Mouse (Mus musculus): Measurements from ENCODE around the gene Pnpla6. TPM values are rescaled to one million over a fixed set of nuclear protein-coding genes. Genes with fewer than 3 reads are reported as not detected.

Pnpla6 gene
- total RNA-seq (2023): 10 to 100 TPM; 65.9 to 67.7 TPM

GRCm38 (mm10) chr8:3515260-3515671, at the start of gene Pnpla6:
TSS of gene Pnpla6 (plus strand) at chr8:3515384.

DNA sequence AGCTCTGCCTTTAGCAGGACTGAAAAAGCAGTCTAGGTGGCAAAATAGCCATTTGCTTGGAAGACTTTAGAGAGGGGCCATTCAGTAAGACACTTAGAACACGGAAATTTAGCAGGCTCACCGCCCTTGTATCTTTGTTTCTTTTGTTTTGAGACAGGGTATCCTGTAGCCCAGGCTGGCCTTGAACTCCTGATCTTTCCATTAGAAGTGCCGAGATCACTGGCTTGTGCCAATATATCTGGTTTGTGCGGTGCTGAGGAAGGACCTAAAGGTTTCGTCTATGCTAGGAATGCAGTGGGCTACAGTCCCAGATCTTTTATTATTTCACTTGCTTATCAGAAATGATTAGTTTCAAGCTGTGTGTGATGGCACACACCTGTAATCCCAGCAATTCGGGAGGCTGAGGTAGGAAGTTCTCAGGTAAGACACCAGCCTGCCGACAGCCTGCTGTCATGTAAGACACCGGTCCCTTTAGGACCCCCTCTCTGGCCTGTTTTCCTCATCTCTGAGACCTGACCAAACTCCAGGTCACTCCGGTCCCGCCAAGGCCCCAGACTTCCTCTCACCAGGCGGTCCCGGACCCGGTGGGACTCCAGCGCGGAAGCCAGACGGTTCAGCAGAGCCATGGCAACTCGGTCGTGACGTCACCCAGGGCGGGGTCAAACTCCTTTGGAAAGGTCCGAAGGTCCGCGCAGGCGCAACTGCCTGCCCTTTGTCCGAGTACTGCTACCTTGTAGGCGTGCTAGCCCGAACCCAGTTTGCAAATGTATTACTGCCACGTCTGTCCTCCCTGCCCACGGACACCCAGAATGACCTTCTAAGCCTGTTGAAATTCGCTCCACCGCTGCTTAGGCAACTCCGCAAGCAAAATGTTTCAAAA, 47.9 kb upstream of the Pnpla6 start, which contains the start of gene Pex11g:
Pex11g (minus strand) TSS at position 675 of the 880 bp plus-strand sequence.

GRCm38 (mm10) chr8:3470562-3470961, 44.6 kb upstream of the Pnpla6 start, which contains the start of gene Tex45:
TSS of gene Tex45 (plus strand) at chr8:3470862.

DNA sequence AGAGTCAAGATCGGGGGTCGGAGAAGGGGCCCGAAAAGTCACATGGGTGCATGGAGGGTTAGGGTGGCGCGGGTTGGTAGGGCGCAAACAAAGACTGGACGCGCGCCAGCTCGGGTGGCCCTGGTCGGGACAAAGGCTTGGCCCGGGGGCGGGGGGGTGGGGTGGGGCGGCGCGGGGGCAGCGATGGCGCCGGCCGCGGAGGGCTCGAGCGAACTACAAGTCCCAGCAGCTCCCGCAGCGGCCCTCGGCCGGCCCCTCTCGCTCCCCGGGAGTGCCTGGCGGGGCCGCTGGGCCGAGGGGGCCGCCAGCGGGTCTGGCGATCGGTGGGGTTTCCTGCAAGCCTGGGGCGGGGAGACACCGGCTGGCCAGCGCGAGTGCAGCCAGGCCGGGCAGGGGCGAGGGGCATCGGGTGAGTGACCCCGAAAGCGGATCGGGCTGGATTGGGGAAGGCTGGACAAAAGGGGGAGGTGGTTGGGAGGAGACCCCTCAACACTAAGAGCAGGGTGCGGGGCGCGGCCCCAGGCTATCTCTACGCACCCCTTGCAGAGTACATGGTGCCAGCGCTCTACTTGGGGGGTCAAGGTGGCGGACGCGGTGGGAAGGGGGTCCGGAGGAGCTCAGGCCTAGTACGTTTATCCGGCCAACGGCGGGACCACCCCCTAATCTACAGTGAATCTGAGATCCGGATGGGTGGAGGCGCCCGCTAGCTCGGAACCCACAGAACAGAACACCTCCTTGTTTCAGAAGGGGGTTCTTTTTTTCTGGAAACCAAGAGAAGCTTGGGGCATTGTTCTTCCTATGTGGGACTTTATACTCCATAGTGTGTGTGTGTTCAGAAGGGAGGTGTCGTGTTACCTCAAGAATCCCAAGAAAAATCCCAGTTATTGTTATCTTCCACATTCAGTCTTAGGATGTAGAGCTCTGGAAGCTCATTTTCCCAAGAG, 22.0 kb upstream of the Pnpla6 start, which contains the start of gene Zfp358:
Zfp358 (plus strand) TSS at position 238 of the 944 bp plus-strand sequence.

DNA sequence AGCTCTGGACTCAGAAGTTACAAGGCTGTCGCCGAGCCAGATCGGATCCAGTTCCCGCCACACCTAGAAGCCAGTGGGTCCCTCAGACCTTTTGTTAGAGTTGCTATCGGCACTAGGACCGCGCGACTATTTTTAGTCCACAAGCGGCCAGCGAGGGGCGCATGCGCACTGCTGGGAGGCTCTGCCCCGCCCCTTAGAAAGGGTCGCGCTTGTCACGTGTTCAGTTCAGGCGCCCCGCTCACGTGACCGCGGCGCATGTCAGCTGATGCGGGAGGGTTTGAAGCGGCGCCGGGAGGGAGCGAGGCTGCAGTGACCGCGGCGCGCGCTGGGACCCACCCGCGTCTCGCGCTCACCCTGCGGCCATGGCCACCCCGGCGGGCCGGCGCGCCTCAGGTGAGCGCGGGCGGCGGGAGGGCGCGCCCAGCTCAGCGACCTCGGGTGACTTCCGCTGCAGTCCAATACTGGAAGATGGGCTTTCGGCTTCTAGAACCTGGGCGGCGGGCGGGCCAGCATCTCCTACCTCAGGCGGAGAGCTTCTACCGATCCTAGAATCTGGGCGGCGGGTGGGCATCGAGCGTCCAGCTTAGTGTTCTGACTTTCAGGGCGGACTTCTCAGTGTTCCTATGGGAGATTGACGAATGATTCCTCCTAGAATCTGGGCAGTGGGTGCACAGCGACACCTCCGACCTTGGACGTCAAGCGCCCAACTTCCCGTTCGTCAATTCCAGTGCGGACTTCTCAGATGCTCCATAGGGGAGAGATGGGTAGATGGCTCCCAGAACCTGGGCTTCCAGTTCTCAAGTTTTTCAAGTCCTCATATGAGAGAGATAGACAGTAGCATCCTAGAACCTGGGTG, 14.7 kb upstream of the Pnpla6 start, which contains the start of gene Mcoln1:
Mcoln1 (plus strand) TSS at position 223 of the 856 bp plus-strand sequence.

GRCm38 (mm10) chr8:3567641-3568371, 52.6 kb downstream of the Pnpla6 start, which contains the start of gene C330021F23Rik:
TSS of gene C330021F23Rik (plus strand) at chr8:3567990.

GRCm38 (mm10) chr8:3586993-3587390, 71.8 kb downstream of the Pnpla6 start, which contains the start of gene Camsap3:
TSS of gene Camsap3 (plus strand) at chr8:3587293.

Other genes starting within 250 kb of the Pnpla6 start
- gene Insr, start 235.8 kb upstream of the Pnpla6 start, total RNA-seq (2023): 10 to 100 TPM; 48.0 to 48.1 TPM
- gene A430078G23Rik, start 162.0 kb upstream of the Pnpla6 start, total RNA-seq (2023): 100 to 1,000 TPM; 247 to 277 TPM
- 100 to 1,000 TPM; 256 to 275 TPM for gene Arhgef18, start 122.4 kb upstream of the Pnpla6 start, total RNA-seq (2023)
- under 1 TPM in 1 of 2 experiments, not detected in 1; 0.61 TPM for gene Pex11g, start 47.7 kb upstream of the Pnpla6 start, total RNA-seq (2023)
- 10 to 100 TPM in 1 of 2 experiments, 1 to 10 TPM in 1; 8.5 to 16.2 TPM for gene Tex45, start 44.5 kb upstream of the Pnpla6 start, total RNA-seq (2023)
- 1 to 10 TPM; 6.8 to 8.3 TPM for gene Zfp358, start 22.2 kb upstream of the Pnpla6 start, total RNA-seq (2023)
- 10 to 100 TPM; 70.6 to 82.9 TPM for gene Mcoln1, start 14.9 kb upstream of the Pnpla6 start, total RNA-seq (2023)
- gene C330021F23Rik, start 52.6 kb downstream of the Pnpla6 start, total RNA-seq (2023): not detected
- gene Camsap3, start 71.9 kb downstream of the Pnpla6 start, total RNA-seq (2023): not detected
- gene Xab2, start 105.9 kb downstream of the Pnpla6 start, total RNA-seq (2023): 10 to 100 TPM; 80.3 to 85.8 TPM
- 10 to 100 TPM; 49.8 to 57.0 TPM for gene Pet100, start 106.2 kb downstream of the Pnpla6 start, total RNA-seq (2023)
- gene Pcp2, start 110.2 kb downstream of the Pnpla6 start, total RNA-seq (2023): not detected
- gene Stxbp2, start 115.6 kb downstream of the Pnpla6 start, total RNA-seq (2023): 100 to 1,000 TPM; 207 to 212 TPM
- gene Retn, start 140.4 kb downstream of the Pnpla6 start, total RNA-seq (2023): not detected
- under 1 TPM in 1 of 2 experiments, not detected in 1; 0.39 TPM for gene Mcemp1, start 150.4 kb downstream of the Pnpla6 start, total RNA-seq (2023)
- gene Fcor, start 157.0 kb downstream of the Pnpla6 start, total RNA-seq (2023): not detected
- gene Trappc5, start 160.9 kb downstream of the Pnpla6 start, total RNA-seq (2023): 10 to 100 TPM; 12.6 to 16.2 TPM
- gene Fcer2a, start 178.8 kb downstream of the Pnpla6 start, total RNA-seq (2023): 1 to 10 TPM in 1 of 2 experiments, under 1 TPM in 1; 0.83 to 1.4 TPM
- not detected for gene Clec4g, start 205.3 kb downstream of the Pnpla6 start, total RNA-seq (2023)
- 1 to 10 TPM in 1 of 2 experiments, under 1 TPM in 1; 0.65 to 2.1 TPM for gene Cd209a, start 233.6 kb downstream of the Pnpla6 start, total RNA-seq (2023)